Mouse (Mus musculus) CD8-positive naive resting alpha-beta T cell, adult 2 months (primary cell): ENCODE measurements at regions not wholly inside any gene's neighbourhood (a gene's known extent, or its start where the extent isn't known, plus 50 kb on each side); places are given as distances from the start of the nearest gene placed in this dataset.

Experiments used
- DNase-seq, 2 experiments: peaks; one replicate each; pipeline ENCODE4 v3.0.0; 2022; ENCODE audit warnings: low read depth in 2 of 2, low spot score in 2 of 2

GRCm38 (mm10) chr2:61527127-61527526 is 51.3 kb upstream of the Tank start:
- DNase-seq, result no peak

DNA sequence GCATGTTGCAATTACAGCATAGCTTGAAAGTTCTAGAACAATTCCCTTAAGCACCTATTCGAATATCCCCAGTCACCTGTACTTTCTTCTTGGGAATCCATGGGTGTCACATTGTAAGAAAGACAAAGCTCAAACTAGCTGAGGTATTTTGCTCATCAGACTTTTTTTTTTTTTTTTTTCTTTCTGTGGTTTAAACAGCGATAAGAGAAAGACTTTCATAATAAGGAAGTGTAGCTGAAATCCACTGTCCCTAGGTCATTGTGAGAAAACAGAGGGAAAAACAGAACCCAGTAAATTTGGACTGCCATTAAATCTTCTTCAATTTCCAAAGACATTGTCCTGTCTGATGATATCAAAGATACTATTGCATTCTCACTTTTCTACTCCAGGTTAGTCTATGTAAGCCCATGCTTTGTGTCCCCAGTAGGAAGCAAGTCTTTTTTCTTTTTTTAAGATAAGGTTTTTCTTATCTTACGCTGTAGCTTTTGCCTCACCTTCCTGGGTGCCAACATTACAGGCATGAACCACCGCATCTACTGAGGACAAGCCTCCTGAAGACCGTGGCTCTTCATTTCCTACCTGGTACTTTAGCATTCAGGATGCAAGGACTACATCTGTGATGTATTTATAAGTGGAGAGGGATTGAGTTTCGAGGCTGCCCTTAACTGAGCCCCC is 54.2 kb upstream of the Tank start:
- no peak for DNase-seq

GRCm38 (mm10) chr2:61514445-61515123 is 63.8 kb upstream of the Tank start:
- DNase-seq, result no peak

- peak; percentile 66 to 75 for DNase-seq
Measured at GRCm38 (mm10) chr2:61513787-61514444, 64.5 kb upstream of the Tank start.

- no peak for DNase-seq
Measured at GRCm38 (mm10) chr2:61503594-61503993, 74.8 kb upstream of the Tank start.

DNA sequence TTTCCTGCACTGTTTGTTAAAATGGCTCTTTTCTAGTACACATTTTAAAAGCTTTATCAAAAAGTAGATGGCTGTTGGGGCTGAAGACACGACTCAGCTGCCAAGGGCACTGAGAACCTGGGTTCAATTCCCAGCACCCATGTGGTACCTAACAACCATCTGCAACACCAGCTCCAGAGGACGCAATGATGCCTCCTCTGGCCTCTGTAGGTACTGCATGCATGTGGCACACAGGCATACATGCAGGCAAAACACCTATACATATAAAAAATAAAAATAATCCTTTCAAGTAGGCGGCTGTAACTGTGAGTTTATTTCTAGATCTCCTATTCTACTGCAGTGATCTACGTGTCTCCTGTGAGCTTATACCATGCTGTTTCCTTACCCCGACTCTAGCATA is 76.5 kb upstream of the Tank start:
- DNase-seq, result no peak

- no peak for DNase-seq
Measured at GRCm38 (mm10) chr2:61499266-61499665, 79.1 kb upstream of the Tank start.

- no peak for DNase-seq
Measured at GRCm38 (mm10) chr2:61497930-61498329, 80.5 kb upstream of the Tank start.

GRCm38 (mm10) chr2:61496968-61497367 is 81.4 kb upstream of the Tank start:
- no peak for DNase-seq

GRCm38 (mm10) chr2:61493918-61494712 is 84.3 kb upstream of the Tank start:
- DNase-seq, result peak; percentile 77 to 79

GRCm38 (mm10) chr2:61492043-61492743 is 86.2 kb upstream of the Tank start:
- peak; percentile 64 to 77 for DNase-seq

- peak in 1 of 2 experiments; percentile 14 for DNase-seq
Measured at GRCm38 (mm10) chr2:61490436-61491109, 87.8 kb upstream of the Tank start.

GRCm38 (mm10) chr2:61489762-61490161 is 88.6 kb upstream of the Tank start:
- no peak for DNase-seq

GRCm38 (mm10) chr2:61483820-61484219 is 94.6 kb upstream of the Tank start:
- no peak for DNase-seq

DNA sequence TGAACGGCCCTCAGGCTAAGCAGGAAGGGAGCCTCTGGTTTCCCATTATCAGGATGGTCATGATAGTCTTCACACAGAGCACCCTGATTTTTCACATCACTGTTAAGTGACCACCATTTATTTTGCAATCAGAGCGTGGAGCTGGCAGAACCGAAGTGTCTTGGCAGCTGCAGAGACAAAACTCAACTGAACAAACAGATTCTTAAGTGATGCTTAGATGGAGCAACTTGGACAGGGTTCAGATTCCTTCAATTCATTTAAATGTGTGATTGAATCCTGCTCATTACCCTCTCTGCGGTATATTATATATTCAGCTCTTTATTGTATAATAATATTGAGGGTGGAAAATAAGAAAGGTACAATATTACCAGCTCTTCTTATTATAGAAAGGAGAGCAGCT is 101.7 kb upstream of the Tank start:
- DNase-seq, result no peak

DNA sequence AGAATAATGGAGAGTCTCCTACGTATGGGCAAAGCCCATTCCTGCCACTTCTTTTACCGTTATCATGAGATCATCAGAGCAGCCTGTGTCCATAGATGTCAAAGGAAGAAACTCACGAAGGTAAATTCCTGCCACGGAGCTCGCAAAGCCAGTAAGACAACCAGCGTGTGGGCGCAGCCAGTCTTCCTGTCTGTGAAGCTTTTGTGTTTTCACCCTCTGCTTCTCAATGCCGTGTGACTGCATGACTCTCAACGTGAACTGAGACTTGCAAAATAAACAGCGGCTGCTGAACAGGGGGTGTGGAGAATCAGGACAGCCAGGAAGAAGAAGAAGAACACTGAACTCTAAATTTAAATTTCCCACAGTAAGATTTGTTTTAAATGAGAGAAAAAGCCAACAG is 103.8 kb upstream of the Tank start:
- no peak for DNase-seq

DNA sequence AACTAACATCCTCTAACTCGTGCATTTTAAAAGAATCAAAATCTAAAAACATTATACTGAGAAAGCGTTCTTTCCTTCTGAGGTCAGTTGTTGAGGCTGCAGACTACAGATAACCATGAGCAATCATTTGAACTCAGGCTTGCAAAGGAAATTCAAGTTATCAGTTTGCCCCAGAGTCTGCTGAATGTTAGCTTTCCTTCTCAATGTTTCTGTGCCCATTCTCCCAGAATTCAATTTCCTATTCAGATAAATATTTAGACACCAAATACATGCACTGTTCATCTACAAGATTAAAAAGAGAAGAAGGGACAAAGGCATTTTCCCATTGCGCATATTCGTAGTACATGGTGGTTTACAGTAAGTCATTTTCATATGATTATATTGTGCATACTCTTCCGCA is 107.9 kb upstream of the Tank start:
- no peak for DNase-seq

- DNase-seq, result no peak
Measured at GRCm38 (mm10) chr2:61470064-61470463, 108.3 kb upstream of the Tank start.

GRCm38 (mm10) chr2:61455902-61456301 is 122.5 kb upstream of the Tank start:
- peak; percentile 32 to 47 for DNase-seq

GRCm38 (mm10) chr2:61454729-61455128 is 123.7 kb upstream of the Tank start:
- DNase-seq, result no peak
